Mouse (Mus musculus) mesoderm, embryonic 11.5 days (tissue): ENCODE data around the gene Slc29a1.
"Not testable (repeated sequence)": the region's sequence is repeated elsewhere in the genome, so short reads cannot be mapped to it uniquely, and the experiment has no call there.

Experiments
- DNase-seq: peaks from one replicate; pipeline ENCODE4 v3.0.0-alpha.2; 2012; ENCODE audit warnings: low read depth, low spot score

Slc29a1 gene

GRCm38 (mm10) chr17:45599446-45600242 lies at the start of gene Slc29a1:
Gene Slc29a1 (minus strand): TSS chr17:45599606.
- peak; percentile 54 for DNase-seq

GRCm38 (mm10) chr17:45644185-45644584 lies 44.8 kb upstream of the Slc29a1 start:
- DNase-seq = no peak

GRCm38 (mm10) chr17:45642701-45643100 lies 43.3 kb upstream of the Slc29a1 start:
- peak; percentile 76 for DNase-seq

- DNase-seq = no peak
Measured at GRCm38 (mm10) chr17:45641981-45642380, 42.6 kb upstream of the Slc29a1 start.

GRCm38 (mm10) chr17:45638596-45639295 lies 39.3 kb upstream of the Slc29a1 start:
- DNase-seq = no peak

- DNase-seq = no peak
Measured at GRCm38 (mm10) chr17:45634033-45634432, 34.6 kb upstream of the Slc29a1 start.

GRCm38 (mm10) chr17:45631940-45632339 lies 32.5 kb upstream of the Slc29a1 start:
- DNase-seq = no peak

- DNase-seq = no peak
Measured at GRCm38 (mm10) chr17:45630992-45631391, 31.6 kb upstream of the Slc29a1 start.

- peak; percentile 67 for DNase-seq
Measured at GRCm38 (mm10) chr17:45629861-45630694, 30.7 kb upstream of the Slc29a1 start.

- no peak for DNase-seq
Measured at GRCm38 (mm10) chr17:45628885-45629855, 29.8 kb upstream of the Slc29a1 start.

GRCm38 (mm10) chr17:45628160-45628559 lies 28.8 kb upstream of the Slc29a1 start:
- no peak for DNase-seq

- DNase-seq = peak; percentile 91
Measured at GRCm38 (mm10) chr17:45626577-45627134, 27.2 kb upstream of the Slc29a1 start.

GRCm38 (mm10) chr17:45623425-45623824 lies 24.0 kb upstream of the Slc29a1 start:
- DNase-seq = not testable (repeated sequence)

- DNase-seq = no peak
Measured at GRCm38 (mm10) chr17:45619386-45620256, 20.2 kb upstream of the Slc29a1 start.

- DNase-seq = no peak
Measured at GRCm38 (mm10) chr17:45618941-45619385, 19.6 kb upstream of the Slc29a1 start.

- no peak for DNase-seq
Measured at GRCm38 (mm10) chr17:45617655-45618054, 18.2 kb upstream of the Slc29a1 start.

GRCm38 (mm10) chr17:45616679-45617078 lies 17.3 kb upstream of the Slc29a1 start:
- no peak for DNase-seq

- no peak for DNase-seq
Measured at GRCm38 (mm10) chr17:45616046-45616650, 16.7 kb upstream of the Slc29a1 start.

- no peak for DNase-seq
Measured at GRCm38 (mm10) chr17:45612921-45613320, 13.5 kb upstream of the Slc29a1 start.
